Mouse (Mus musculus): ENCODE results near the gene Dysf. TPM values are rescaled to one million over a fixed set of nuclear protein-coding genes. Genes with fewer than 3 reads are reported as not detected.
A peak's percentile ranks its signal among the peaks of the same experiment; 100 is the strongest.
"Not testable (repeated sequence)": the region's sequence is repeated elsewhere in the genome, so short reads cannot be mapped to it uniquely, and the experiment has no call there.

Dysf gene
- polyA plus RNA-seq, 1 experiment: 21.9 TPM

DNA sequence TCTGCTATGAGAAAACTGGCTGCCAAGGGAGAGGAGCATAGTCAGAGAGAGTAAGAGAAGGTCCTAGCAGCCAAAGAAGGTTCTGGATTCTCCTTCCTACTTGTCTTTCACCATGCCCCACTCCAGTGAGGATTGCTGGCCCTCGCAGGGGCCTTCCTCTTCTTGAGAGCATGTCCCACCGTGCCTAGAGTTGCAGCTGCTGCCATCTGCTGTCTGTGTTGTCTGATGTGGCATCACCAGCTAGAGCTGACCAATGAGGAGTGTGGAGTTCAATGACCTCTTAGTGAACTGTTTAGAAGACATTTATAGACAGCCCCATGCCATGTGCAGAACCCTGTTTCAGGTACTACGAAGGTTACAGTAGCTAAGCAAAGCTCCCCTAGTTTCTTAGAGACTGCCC lies 9.0 kb downstream of the Dysf start:
- 57% methylated on average over 3 of the region's 3 CpGs for WGBS
- TF ChIP-seq POLR2A (IDR thresholded peaks at IDR 0.05; ENCODE audit: borderline replicate concordance, extremely low read depth, low read depth, low read length) (no peak), CTCF (IDR thresholded peaks at IDR 0.05; ENCODE audit: insufficient read depth, low read length) (no peak)
- Histone ChIP-seq H3K4me3 (replicated peaks; ENCODE audit: extremely low read depth, low read depth, low read length) (no peak overlapping the region), H3K4me1 (ENCODE audit: control insufficient read depth, insufficient read depth, low read length) (no peaks in the 10 kb centered on the region)
- no peak for DNase-seq

DNA sequence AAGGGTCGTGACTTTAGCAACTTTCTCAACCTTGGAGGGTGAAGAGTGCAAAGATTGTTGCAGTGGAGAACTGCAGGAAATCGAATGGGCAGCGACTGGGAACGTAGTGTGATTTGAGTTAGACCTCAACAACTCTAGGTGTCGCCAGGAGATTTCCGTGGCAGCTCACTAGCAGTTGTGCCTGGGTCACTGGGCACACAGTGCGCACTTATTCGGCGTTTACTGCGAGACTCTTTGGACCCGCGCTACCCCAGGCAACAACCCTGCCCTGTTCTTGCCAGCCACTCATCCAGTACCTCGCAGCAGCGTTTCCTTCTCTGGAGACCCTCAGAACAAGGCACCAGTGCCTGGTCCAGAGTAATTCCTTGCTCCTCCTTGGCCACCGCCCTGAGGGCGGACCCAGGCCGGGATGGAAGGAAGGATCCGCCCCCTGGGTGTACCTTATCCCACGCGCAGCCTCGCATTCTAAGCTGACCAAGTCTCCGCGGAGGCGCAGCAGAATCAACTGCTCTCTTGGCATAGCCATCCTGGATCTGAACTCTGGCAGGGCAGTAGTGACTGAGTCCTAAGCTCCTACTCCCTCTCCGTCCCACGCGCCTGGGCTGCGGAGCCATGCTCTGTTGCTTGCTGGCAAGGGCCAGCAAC lies 10.6 kb downstream of the Dysf start:
- peak; percentile 50; the same call in 1 of the 2 replicates for TF ChIP-seq POLR2A (IDR thresholded peaks at IDR 0.05; ENCODE audit: borderline replicate concordance, extremely low read depth, low read depth, low read length)
- no peak for TF ChIP-seq CTCF (IDR thresholded peaks at IDR 0.05; ENCODE audit: insufficient read depth, low read length)
- H3K4me1 ChIP-seq (ENCODE audit: control insufficient read depth, insufficient read depth, low read length): no peaks in the 10 kb centered on the region
- WGBS: 3% methylated on average over 28 of the region's 28 CpGs
- DNase-seq: peak; percentile 48
- peak overlapping the region; percentile 71 for H3K4me3 ChIP-seq (replicated peaks; ENCODE audit: extremely low read depth, low read depth, low read length)

DNA sequence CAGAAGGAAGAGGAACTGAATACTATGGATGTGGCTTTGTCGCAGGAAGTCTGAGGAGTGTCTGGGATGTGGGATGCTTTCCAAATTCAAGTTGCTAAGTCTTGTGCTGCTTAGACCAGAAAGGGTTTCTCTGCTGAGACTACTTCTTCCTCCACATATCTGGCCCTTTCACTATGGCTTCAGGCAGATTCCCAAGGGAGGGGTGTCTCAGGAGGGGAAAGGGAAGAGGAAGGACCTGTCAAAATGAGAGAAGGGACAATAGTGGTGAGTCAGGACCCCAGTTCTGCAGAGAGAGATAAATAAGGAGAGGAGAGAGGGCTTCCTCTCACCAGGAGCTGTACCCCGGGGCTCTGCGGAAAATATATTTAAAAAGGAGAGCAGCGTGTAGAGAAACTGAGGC lies 11.6 kb downstream of the Dysf start:
- no peak for DNase-seq
- H3K4me3 ChIP-seq (replicated peaks; ENCODE audit: extremely low read depth, low read depth, low read length): peak overlapping the region; percentile 71
- 37% methylated on average over 4 of the region's 4 CpGs for WGBS

DNA sequence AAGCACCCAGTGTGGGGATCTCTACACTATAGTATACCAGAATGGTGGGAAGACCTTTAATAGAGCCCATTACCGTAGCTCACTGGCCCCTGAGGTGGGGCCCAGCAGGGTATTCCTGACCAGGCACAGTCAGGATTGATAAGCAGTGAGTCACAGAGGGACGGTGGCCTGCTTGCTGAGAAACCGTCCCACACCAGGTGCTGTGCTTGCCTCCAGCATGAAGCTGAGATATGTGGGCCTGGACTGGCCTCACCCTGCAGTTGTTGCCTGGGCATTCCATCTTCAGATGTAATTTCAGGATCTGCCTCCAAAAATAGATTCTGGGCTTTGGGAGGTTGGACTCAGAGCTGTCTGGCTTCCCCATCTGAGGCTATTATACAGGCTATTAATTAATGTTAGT lies 13.6 kb downstream of the Dysf start:
- WGBS: 82% methylated on average over 3 of the region's 3 CpGs
- Histone ChIP-seq H3K4me3 (replicated peaks; ENCODE audit: extremely low read depth, low read depth, low read length) (no peak overlapping the region), H3K4me1 (ENCODE audit: control insufficient read depth, insufficient read depth, low read length) (no peaks in the 10 kb centered on the region)
- TF ChIP-seq POLR2A (IDR thresholded peaks at IDR 0.05; ENCODE audit: borderline replicate concordance, extremely low read depth, low read depth, low read length): no peak
- no peak for TF ChIP-seq CTCF (IDR thresholded peaks at IDR 0.05; ENCODE audit: insufficient read depth, low read length)
- no peak for DNase-seq

More for the DNA sequence above, 11.6 kb downstream of the Dysf start:
- H3K4me1 ChIP-seq (ENCODE audit: control insufficient read depth, insufficient read depth, low read length): no peaks in the 10 kb centered on the region
- no peak for TF ChIP-seq CTCF (IDR thresholded peaks at IDR 0.05; ENCODE audit: insufficient read depth, low read length)
- no peak for TF ChIP-seq POLR2A (IDR thresholded peaks at IDR 0.05; ENCODE audit: borderline replicate concordance, extremely low read depth, low read depth, low read length)

DNA sequence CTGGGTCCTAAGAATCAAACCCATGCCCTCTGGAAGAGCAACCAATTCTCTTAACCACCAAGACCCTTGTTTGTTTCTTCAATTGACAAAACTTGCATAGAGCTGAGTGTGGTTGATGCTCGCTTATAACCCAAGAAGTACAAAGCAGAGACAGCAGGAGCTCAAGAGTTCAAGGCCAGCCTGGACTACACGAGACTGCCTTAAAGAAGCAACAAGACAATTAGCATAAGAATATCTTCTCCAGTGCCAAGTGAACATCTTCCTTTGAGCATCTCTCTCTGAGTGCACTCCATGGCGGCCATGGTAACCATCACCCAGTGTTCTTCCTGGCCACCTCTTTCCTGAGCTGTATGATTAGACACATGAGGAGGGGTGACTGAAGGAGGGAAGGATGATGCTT lies 17.2 kb downstream of the Dysf start:
- 82% methylated on average over 3 of the region's 3 CpGs for WGBS
- TF ChIP-seq CTCF (IDR thresholded peaks at IDR 0.05; ENCODE audit: insufficient read depth, low read length) (no peak), POLR2A (IDR thresholded peaks at IDR 0.05; ENCODE audit: borderline replicate concordance, extremely low read depth, low read depth, low read length) (no peak)
- H3K4me3 ChIP-seq (replicated peaks; ENCODE audit: extremely low read depth, low read depth, low read length): no peak overlapping the region
- no peak for DNase-seq
- H3K4me1 ChIP-seq (ENCODE audit: control insufficient read depth, insufficient read depth, low read length): peaks cover 4% of the 10 kb centered on the region; the same call in 1 of the 2 replicates

DNA sequence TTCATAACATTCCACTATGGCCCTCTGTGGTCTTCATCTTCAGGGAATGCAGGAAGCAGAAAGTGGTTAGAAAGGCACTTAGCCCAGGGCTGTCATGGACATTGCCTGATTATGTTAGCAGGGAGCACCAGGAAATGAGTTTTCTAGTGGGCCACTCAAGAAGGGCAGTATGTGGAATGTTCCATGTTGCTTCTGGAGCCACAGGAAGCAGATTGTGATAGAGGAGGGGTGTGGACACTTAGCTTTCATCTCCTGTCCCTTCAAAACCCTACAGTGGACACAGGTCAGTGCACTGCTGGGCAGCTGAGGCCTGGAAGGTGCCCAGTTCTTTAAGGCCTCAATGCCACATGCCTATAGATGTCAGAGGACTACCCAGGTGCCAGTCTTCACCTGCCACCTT lies 20.4 kb downstream of the Dysf start:
- no peak for TF ChIP-seq CTCF (IDR thresholded peaks at IDR 0.05; ENCODE audit: insufficient read depth, low read length)
- TF ChIP-seq POLR2A (IDR thresholded peaks at IDR 0.05; ENCODE audit: borderline replicate concordance, extremely low read depth, low read depth, low read length): no peak

DNA sequence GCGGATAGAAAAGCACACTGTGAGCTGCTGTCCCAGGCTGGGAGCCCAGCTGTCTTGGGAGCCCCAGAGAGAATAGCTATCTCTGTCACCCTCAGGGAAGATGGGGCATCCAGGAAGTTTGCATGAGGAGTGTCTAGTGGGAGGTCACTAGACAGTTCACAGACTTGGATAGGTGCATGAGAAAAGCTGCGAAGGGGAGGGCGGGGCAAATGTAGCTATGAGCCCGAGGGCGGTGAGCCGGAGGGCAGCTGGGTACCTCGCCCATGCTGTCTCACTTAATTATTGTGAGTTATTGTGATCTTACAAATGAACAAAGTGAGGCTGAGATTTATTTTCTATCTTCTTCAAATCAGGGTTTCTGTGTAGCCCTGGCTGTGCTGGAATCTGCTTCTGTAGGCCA lies 21.4 kb downstream of the Dysf start:
- TF ChIP-seq CTCF (IDR thresholded peaks at IDR 0.05; ENCODE audit: insufficient read depth, low read length): no peak
- no peak for TF ChIP-seq POLR2A (IDR thresholded peaks at IDR 0.05; ENCODE audit: borderline replicate concordance, extremely low read depth, low read depth, low read length)
- DNase-seq: no peak
- Histone ChIP-seq H3K4me1 (ENCODE audit: control insufficient read depth, insufficient read depth, low read length) (peaks cover 4% of the 10 kb centered on the region; the same call in 1 of the 2 replicates), H3K4me3 (replicated peaks; ENCODE audit: extremely low read depth, low read depth, low read length) (no peak overlapping the region)
- WGBS: 88% methylated on average over 7 of the region's 7 CpGs

More for the DNA sequence above, 20.4 kb downstream of the Dysf start:
- DNase-seq: no peak
- Histone ChIP-seq H3K4me1 (ENCODE audit: control insufficient read depth, insufficient read depth, low read length) (peaks cover 4% of the 10 kb centered on the region; the same call in 1 of the 2 replicates), H3K4me3 (replicated peaks; ENCODE audit: extremely low read depth, low read depth, low read length) (no peak overlapping the region)

DNA sequence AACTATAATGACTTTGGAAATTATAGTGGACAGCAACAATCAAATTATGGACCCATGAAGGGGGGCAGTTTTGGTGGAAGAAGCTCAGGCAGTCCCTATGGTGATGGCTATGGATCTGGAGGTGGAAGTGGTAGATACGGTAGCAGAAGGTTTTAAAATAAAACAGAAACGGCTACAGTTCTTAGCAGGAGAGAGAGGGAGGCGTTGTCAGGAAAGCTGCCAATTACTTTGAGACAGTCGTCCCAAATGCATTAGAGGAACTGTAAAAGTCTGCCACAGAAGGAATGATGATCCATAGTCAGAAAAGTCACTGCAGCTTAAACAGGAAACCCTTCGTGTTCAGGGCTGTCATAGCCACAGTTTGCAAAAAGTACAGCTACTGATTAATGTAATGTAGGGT lies 24.1 kb downstream of the Dysf start:
- DNase-seq; H3K4me1 ChIP-seq (ENCODE audit: control insufficient read depth, insufficient read depth, low read length); H3K4me3 ChIP-seq (replicated peaks; ENCODE audit: extremely low read depth, low read depth, low read length): not testable (repeated sequence)
- 31% methylated on average over 5 of the region's 5 CpGs for WGBS

DNA sequence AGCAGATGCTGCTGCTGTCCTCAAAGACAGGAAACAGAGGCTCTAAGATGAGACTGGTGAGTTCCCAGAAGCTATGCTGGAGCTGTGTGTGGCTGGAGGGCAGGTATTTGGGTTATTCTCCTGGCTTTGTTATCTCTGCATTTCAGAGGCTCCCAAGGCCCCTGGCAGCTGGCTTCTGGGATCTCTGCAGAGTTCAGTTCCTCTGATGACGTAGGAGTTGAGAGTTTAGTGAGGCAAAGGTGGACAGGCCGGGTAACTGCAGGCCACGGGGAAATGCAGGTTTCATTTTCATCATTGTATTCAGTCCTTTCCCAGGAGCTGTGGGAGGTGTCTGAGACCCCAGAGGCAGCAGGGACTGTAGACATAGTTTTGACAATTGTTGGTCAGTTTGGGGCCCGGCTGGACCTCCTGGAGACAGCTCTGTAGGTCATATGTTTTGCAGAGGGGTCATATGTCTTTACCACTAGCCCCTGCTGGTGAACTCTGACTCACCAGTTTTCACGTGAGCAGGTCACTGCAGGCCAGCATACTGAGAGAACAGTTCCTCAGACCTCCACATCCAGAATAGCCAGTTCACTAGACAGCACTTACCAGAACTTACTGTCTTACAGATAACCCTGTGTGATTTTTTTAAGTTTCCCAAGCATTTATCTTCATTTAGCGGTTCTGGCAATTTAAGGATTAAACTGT lies 35.0 kb downstream of the Dysf start:
- DNase-seq: no peak
- H3K4me1 ChIP-seq (ENCODE audit: control insufficient read depth, insufficient read depth, low read length): no peaks in the 10 kb centered on the region
- no peak overlapping the region for H3K4me3 ChIP-seq (replicated peaks; ENCODE audit: extremely low read depth, low read depth, low read length)
- TF ChIP-seq CTCF (IDR thresholded peaks at IDR 0.05; ENCODE audit: insufficient read depth, low read length) (no peak), POLR2A (IDR thresholded peaks at IDR 0.05; ENCODE audit: borderline replicate concordance, extremely low read depth, low read depth, low read length) (no peak)
- 72% methylated on average over 6 of the region's 6 CpGs for WGBS

DNA sequence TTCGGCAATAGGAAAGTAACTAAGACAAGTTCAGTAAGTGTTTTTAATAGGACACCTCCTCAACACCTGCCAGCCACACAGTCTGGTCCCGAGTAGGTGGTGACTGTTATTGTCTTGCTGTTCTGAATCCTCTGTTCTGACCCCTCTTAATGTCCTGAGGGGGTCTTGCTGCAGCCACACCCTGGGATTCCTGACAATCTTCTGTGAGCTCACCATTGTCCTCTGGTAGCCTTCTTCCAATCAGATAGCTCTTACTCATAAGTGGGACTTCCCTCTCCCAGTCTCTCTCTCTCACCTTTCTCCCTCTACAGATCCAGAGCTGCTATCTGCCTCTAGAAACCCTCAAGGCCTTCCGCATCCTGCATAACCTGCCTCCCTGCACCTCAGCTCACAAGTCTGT lies 36.3 kb downstream of the Dysf start:
- 83% methylated on average over 3 of the region's 3 CpGs for WGBS
- H3K4me3 ChIP-seq (replicated peaks; ENCODE audit: extremely low read depth, low read depth, low read length): no peak overlapping the region
- no peak for TF ChIP-seq CTCF (IDR thresholded peaks at IDR 0.05; ENCODE audit: insufficient read depth, low read length)
- TF ChIP-seq POLR2A (IDR thresholded peaks at IDR 0.05; ENCODE audit: borderline replicate concordance, extremely low read depth, low read depth, low read length): no peak
- H3K4me1 ChIP-seq (ENCODE audit: control insufficient read depth, insufficient read depth, low read length): no peaks in the 10 kb centered on the region
- no peak for DNase-seq
